Mouse (Mus musculus) embryonic facial prominence, embryonic 12.5 days (tissue): ENCODE measurements at regions not wholly inside any gene's neighbourhood (a gene's known extent, or its start where the extent isn't known, plus 50 kb on each side); places are given as distances from the start of the nearest gene placed in this dataset.

ENCODE experiments used
- ATAC-seq: fragments of 200-750 bp; cut with Nextera tagmentation; 2 replicates; pipeline ENCODE4 v1.8.0; 2017; ENCODE audit not compliant: insufficient number of reproducible peaks, insufficient read depth, low FRiP score, low TSS enrichment
- H3K27ac ChIP-seq: fragments of 300-500 bp; sonication (generic); 2 replicates; pipeline ENCODE4 v1.5.1; 2016; ENCODE audit warnings: mild to moderate bottlenecking
- H3K27me3 ChIP-seq: fragments of 300-500 bp; sonication (generic); 2 replicates; pipeline ENCODE4 v1.6.1; 2016; ENCODE audit warnings: mild to moderate bottlenecking, moderate library complexity
- H3K36me3 ChIP-seq: fragments of 300-500 bp; sonication (generic); 2 replicates; pipeline ENCODE4 v1.6.1; 2016; ENCODE audit warnings: mild to moderate bottlenecking
- H3K4me1 ChIP-seq: fragments of 300-500 bp; sonication (generic); 2 replicates; pipeline ENCODE4 v1.6.1; 2016
- H3K4me2 ChIP-seq: fragments of 300-500 bp; sonication (generic); replicated peaks from 2 replicates; pipeline ENCODE4 v1.6.1; 2016; ENCODE audit warnings: mild to moderate bottlenecking, moderate library complexity
- H3K4me3 ChIP-seq: fragments of 300-500 bp; sonication (generic); 2 replicates; pipeline ENCODE4 v1.5.1; 2016; ENCODE audit warnings: mild to moderate bottlenecking
- H3K9ac ChIP-seq: fragments of 300-500 bp; sonication (generic); 2 replicates; pipeline ENCODE4 v1.6.1; 2016; ENCODE audit warnings: mild to moderate bottlenecking, moderate library complexity
- H3K9me3 ChIP-seq: fragments of 300-500 bp; sonication (generic); 2 replicates; pipeline ENCODE4 v1.6.1; 2016; ENCODE audit warnings: mild to moderate bottlenecking, moderate library complexity
- WGBS: fragments of 180-500 bp; shearing (Covaris S2); methylation state at CpG from one replicate; pipeline ENCODE4 v1.1.7; 2016; 5-methylcytosine and 5-hydroxymethylcytosine counted together

DNA sequence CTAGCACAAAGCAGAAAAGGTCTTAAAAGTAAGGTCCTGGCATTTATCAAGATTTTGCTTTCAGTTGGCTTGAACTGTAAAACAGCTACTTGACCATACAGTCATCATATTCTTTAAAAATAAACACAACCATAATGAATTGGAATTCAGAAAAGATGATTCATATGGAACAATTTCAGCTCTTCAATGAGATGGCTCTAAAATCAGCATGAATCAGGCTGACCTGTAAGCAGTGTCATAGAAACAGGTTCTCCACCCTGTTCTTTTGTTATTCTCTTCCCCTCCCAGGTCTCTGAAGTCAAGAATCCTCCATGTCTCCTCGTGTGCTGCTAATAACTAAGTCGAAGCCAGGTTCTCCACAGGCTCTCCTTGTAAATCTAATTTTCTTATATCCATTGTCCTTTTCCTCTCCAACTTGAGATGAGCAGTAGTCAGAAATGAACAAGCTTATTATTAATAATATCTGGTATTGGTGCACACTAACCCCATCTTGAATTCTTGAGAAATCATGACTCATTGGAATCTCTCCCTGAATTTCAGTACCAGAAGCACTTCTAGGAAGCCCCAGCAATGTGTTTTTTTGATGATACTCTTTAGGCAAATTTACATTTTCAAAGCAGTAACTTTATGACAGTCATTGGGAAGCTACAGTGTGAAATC lies 1113.7 kb upstream of the Zeb2 start:
- H3K27ac ChIP-seq = no peak overlapping the region
- no peak overlapping the region for H3K4me3 ChIP-seq
- no peaks in the 10 kb centered on the region for H3K4me1 ChIP-seq
- H3K36me3 ChIP-seq = no peaks in the 10 kb centered on the region
- no peak overlapping the region for H3K4me2 ChIP-seq
- whole genome bisulfite sequencing = 73% methylated on average over 2 of the region's 2 CpGs
- H3K27me3 ChIP-seq = no peaks in the 10 kb centered on the region
- no peak overlapping the region for H3K9ac ChIP-seq
- no peaks in the 10 kb centered on the region for H3K9me3 ChIP-seq
- ATAC-seq = no peak

GRCm38 (mm10) chr2:46218336-46218957 lies 1101.3 kb upstream of the Zeb2 start:
- Histone ChIP-seq H3K4me2 (no peak overlapping the region), H3K9me3 (no peaks in the 10 kb centered on the region), H3K4me1 (no peaks in the 10 kb centered on the region), H3K27ac (no peak overlapping the region), H3K36me3 (no peaks in the 10 kb centered on the region), H3K4me3 (no peak overlapping the region), H3K27me3 (no peaks in the 10 kb centered on the region), H3K9ac (no peak overlapping the region)
- no peak for ATAC-seq
- 91% methylated on average over 7 of the region's 7 CpGs for WGBS

DNA sequence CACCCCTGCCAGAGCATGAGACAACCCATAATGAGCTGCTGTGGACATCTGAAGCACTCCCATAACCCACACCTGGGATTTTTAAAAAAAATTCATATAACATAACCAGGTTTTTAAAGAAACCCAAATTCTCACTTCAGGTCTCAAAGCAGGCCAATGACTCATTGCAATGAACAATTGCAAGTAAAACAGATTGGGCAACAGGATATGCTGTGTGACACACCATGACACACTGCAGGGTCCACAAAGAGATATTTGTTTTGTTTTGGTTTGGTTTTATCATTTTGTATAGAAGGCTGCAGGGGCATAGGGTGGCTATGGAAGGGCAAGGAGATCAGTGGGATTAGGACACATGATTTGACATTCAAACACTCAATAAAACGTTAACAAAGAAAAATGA lies 1082.1 kb upstream of the Zeb2 start:
- H3K36me3 ChIP-seq = no peaks in the 10 kb centered on the region
- no peak overlapping the region for H3K4me3 ChIP-seq
- H3K4me1 ChIP-seq = 0 out of 2 replicates have a peak, but pooled peaks cover 3% of the 10 kb centered on the region
- H3K4me2 ChIP-seq = no peak overlapping the region
- H3K27me3 ChIP-seq = no peaks in the 10 kb centered on the region
- no peak for ATAC-seq
- H3K9me3 ChIP-seq = no peaks in the 10 kb centered on the region
- H3K27ac ChIP-seq = no peak overlapping the region
- 58% methylated on average over 1 of the region's 1 CpGs for WGBS
- H3K9ac ChIP-seq = no peak overlapping the region

GRCm38 (mm10) chr2:46187265-46187888 lies 1070.2 kb upstream of the Zeb2 start:
- Histone ChIP-seq H3K27me3 (0 out of 2 replicates have a peak, but pooled peaks cover 2% of the 10 kb centered on the region), H3K9me3 (no peaks in the 10 kb centered on the region), H3K4me2 (no peak overlapping the region), H3K9ac (no peak overlapping the region), H3K27ac (no peak overlapping the region), H3K4me1 (0 out of 2 replicates have a peak, but pooled peaks cover 3% of the 10 kb centered on the region), H3K4me3 (no peak overlapping the region), H3K36me3 (no peaks in the 10 kb centered on the region)
- ATAC-seq = peak; percentile 60

GRCm38 (mm10) chr2:46183241-46183640 lies 1066.0 kb upstream of the Zeb2 start:
- Histone ChIP-seq H3K4me3 (no peak overlapping the region), H3K4me1 (0 out of 2 replicates have a peak, but pooled peaks cover 3% of the 10 kb centered on the region), H3K27me3 (0 out of 2 replicates have a peak, but pooled peaks cover 2% of the 10 kb centered on the region), H3K9me3 (no peaks in the 10 kb centered on the region), H3K27ac (no peak overlapping the region), H3K9ac (no peak overlapping the region), H3K4me2 (no peak overlapping the region), H3K36me3 (no peaks in the 10 kb centered on the region)
- ATAC-seq = no peak
- 20% methylated on average over 2 of the region's 2 CpGs for WGBS

- 56% methylated on average over 4 of the region's 4 CpGs for WGBS
- Histone ChIP-seq H3K9me3 (no peaks in the 10 kb centered on the region), H3K4me3 (no peak overlapping the region), H3K4me1 (0 out of 2 replicates have a peak, but pooled peaks cover 3% of the 10 kb centered on the region), H3K36me3 (no peaks in the 10 kb centered on the region), H3K4me2 (no peak overlapping the region), H3K27ac (no peak overlapping the region), H3K27me3 (0 out of 2 replicates have a peak, but pooled peaks cover 2% of the 10 kb centered on the region), H3K9ac (no peak overlapping the region)
- no peak for ATAC-seq
Observed at GRCm38 (mm10) chr2:46179741-46180140, 1062.5 kb upstream of the Zeb2 start.

- Histone ChIP-seq H3K36me3 (no peaks in the 10 kb centered on the region), H3K4me2 (no peak overlapping the region), H3K4me1 (no peaks in the 10 kb centered on the region), H3K9me3 (no peaks in the 10 kb centered on the region), H3K27me3 (no peaks in the 10 kb centered on the region), H3K9ac (no peak overlapping the region), H3K27ac (no peak overlapping the region), H3K4me3 (no peak overlapping the region)
- no peak for ATAC-seq
- 41% methylated on average over 1 of the region's 1 CpGs for WGBS
Observed at GRCm38 (mm10) chr2:46168488-46168887, 1051.3 kb upstream of the Zeb2 start.

- H3K27ac ChIP-seq = no peak overlapping the region
- no peak overlapping the region for H3K9ac ChIP-seq
- H3K4me3 ChIP-seq = no peak overlapping the region
- H3K4me2 ChIP-seq = no peak overlapping the region
- H3K27me3 ChIP-seq = no peaks in the 10 kb centered on the region
- WGBS = 89% methylated on average over 3 of the region's 3 CpGs
- H3K9me3 ChIP-seq = no peaks in the 10 kb centered on the region
- H3K36me3 ChIP-seq = no peaks in the 10 kb centered on the region
- no peak for ATAC-seq
- no peaks in the 10 kb centered on the region for H3K4me1 ChIP-seq
Observed at GRCm38 (mm10) chr2:46149848-46150247, 1032.7 kb upstream of the Zeb2 start.

DNA sequence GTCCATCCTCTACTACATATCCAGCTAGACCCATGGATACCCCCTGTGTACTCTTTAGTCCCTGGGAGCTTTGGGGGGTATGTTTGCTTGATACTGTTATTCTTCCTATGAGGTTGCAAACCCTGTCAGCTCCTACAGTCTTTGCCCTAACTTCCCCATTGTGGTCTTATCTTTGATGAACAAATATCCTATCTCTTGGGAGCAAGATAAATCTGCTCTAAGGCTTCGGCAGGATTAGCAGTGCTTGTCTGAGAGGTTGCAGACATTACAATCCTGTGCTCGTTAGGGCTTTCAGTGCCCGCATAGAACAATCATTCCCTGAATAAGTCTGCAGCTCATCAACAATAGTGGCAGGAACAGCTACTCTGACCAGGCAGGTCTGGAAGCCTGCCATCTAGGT lies 1002.7 kb upstream of the Zeb2 start:
- no peaks in the 10 kb centered on the region for H3K36me3 ChIP-seq
- H3K4me1 ChIP-seq = no peaks in the 10 kb centered on the region
- H3K9ac ChIP-seq = no peak overlapping the region
- no peaks in the 10 kb centered on the region for H3K27me3 ChIP-seq
- no peak overlapping the region for H3K27ac ChIP-seq
- 62% methylated on average over 3 of the region's 3 CpGs for WGBS
- no peak overlapping the region for H3K4me2 ChIP-seq
- H3K4me3 ChIP-seq = no peak overlapping the region
- H3K9me3 ChIP-seq = no peaks in the 10 kb centered on the region
- no peak for ATAC-seq

- Histone ChIP-seq H3K27me3 (no peaks in the 10 kb centered on the region), H3K4me1 (no peaks in the 10 kb centered on the region), H3K4me3 (no peak overlapping the region), H3K9me3 (no peaks in the 10 kb centered on the region), H3K4me2 (no peak overlapping the region), H3K27ac (no peak overlapping the region), H3K36me3 (no peaks in the 10 kb centered on the region), H3K9ac (no peak overlapping the region)
- ATAC-seq = no peak
Observed at GRCm38 (mm10) chr2:46106991-46107390, 989.8 kb upstream of the Zeb2 start.

DNA sequence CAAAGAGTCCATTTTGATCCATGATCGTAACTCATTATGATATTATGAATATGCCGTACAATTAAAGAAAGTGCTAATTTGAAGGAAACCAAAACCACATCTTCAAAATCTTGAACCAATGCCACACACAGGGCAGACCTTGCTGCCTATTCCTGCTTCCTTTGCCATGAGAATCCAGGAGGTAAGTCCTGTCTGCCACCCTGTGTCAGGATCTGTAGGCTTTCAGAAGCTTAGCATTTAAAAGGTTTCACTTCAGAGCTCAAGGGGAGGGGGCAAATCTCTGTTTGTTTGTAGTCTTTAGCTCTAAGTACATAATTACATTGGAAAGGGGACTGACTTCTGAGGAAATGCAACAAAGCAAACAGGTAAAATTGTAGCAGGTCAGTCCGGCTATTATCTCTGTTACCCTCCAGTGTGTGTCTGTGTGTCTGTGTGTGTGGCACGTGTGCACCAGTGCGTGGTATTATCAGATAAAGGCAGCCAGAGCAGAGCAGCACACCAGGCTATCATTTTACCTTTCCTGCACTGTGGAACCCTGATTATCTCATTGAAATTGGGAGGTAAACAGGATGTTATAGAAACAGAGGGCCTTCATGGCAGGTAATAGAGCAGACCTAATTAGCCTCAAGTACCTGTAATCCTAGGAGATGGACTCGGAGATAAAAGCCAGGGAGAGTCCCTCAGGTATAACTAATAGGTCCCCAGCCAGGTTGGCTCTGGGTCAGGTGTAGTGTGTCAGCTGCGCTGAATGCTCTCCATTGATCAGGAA lies 948.0 kb upstream of the Zeb2 start:
- H3K27me3 ChIP-seq = no peaks in the 10 kb centered on the region
- no peak overlapping the region for H3K9ac ChIP-seq
- H3K4me2 ChIP-seq = no peak overlapping the region
- no peak overlapping the region for H3K27ac ChIP-seq
- no peaks in the 10 kb centered on the region for H3K4me1 ChIP-seq
- WGBS = 43% methylated on average over 7 of the region's 7 CpGs
- no peaks in the 10 kb centered on the region for H3K36me3 ChIP-seq
- H3K4me3 ChIP-seq = no peak overlapping the region
- ATAC-seq = peak; percentile 75; the same call in 1 of the 2 replicates
- no peaks in the 10 kb centered on the region for H3K9me3 ChIP-seq
